Mouse (Mus musculus) liver, embryonic 16.5 days (tissue): ENCODE measurements around the gene Armh4. TPM values are rescaled to one million over a fixed set of nuclear protein-coding genes. Genes with fewer than 3 reads are reported as not detected.

Experiments
- ATAC-seq: fragments of 200-750 bp; cut with Nextera tagmentation; 2 replicates; pipeline ENCODE4 v1.8.0; 2017; ENCODE audit warnings: low read depth, mild to moderate bottlenecking, moderate number of reproducible peaks, moderate library complexity
- H3K27ac ChIP-seq: fragments of 300-500 bp; sonication (generic); 2 replicates; pipeline ENCODE4 v1.5.1; 2014; ENCODE audit warnings: mild to moderate bottlenecking, low read length
- H3K27me3 ChIP-seq: fragments of 300-500 bp; sonication (generic); 2 replicates; pipeline ENCODE4 v1.6.1; 2014; ENCODE audit warnings: low read depth, low read length, mixed read lengths; ENCODE audit not compliant: control insufficient read depth, insufficient read depth
- H3K36me3 ChIP-seq: fragments of 300-500 bp; sonication (generic); 2 replicates; pipeline ENCODE4 v1.6.1; 2014; ENCODE audit warnings: mild to moderate bottlenecking; ENCODE audit not compliant: control insufficient read depth, insufficient read depth
- H3K4me1 ChIP-seq: fragments of 300-500 bp; sonication (generic); 2 replicates; pipeline ENCODE4 v1.6.1; 2014; ENCODE audit warnings: low read depth, low read length, mixed read lengths; ENCODE audit not compliant: control insufficient read depth
- H3K4me2 ChIP-seq: fragments of 300-500 bp; sonication (generic); 2 replicates; pipeline ENCODE4 v1.6.1; 2014; ENCODE audit warnings: low read depth, low read length, mixed read lengths
- H3K4me3 ChIP-seq: fragments of 300-500 bp; sonication (generic); 2 replicates; pipeline ENCODE4 v1.5.1; 2014; ENCODE audit warnings: low read depth, mild to moderate bottlenecking, low read length
- H3K9ac ChIP-seq: fragments of 300-500 bp; sonication (generic); 2 replicates; pipeline ENCODE4 v1.6.1; 2014; ENCODE audit warnings: low read depth, low read length
- H3K9me3 ChIP-seq: fragments of 300-500 bp; sonication (generic); replicated peaks from 2 replicates; pipeline ENCODE4 v1.6.1; 2016; ENCODE audit warnings: low read length; ENCODE audit not compliant: control insufficient read depth
- WGBS: fragments of 180-500 bp; shearing (Covaris S2); extraction: QIAGEN DNeasy Blood & Tissue Kit; methylation state at CpG from one replicate; pipeline ENCODE4 v1.1.7; 2014; ENCODE audit not compliant: insufficient replicate concordance; 5-methylcytosine and 5-hydroxymethylcytosine counted together
- polyA plus RNA-seq: library from polyadenylated mRNA; unstranded; fragments of >200 nt; fragmentation: Nextera tagmentation; extraction: Ambion mirVana; gene quantifications from 2 replicates; pipeline ENCODE4 v1.2.1, GENCODE M21; 2015

Gene Armh4
- polyA plus RNA-seq, 1 experiment from 2014 or later: 0.66 TPM

DNA sequence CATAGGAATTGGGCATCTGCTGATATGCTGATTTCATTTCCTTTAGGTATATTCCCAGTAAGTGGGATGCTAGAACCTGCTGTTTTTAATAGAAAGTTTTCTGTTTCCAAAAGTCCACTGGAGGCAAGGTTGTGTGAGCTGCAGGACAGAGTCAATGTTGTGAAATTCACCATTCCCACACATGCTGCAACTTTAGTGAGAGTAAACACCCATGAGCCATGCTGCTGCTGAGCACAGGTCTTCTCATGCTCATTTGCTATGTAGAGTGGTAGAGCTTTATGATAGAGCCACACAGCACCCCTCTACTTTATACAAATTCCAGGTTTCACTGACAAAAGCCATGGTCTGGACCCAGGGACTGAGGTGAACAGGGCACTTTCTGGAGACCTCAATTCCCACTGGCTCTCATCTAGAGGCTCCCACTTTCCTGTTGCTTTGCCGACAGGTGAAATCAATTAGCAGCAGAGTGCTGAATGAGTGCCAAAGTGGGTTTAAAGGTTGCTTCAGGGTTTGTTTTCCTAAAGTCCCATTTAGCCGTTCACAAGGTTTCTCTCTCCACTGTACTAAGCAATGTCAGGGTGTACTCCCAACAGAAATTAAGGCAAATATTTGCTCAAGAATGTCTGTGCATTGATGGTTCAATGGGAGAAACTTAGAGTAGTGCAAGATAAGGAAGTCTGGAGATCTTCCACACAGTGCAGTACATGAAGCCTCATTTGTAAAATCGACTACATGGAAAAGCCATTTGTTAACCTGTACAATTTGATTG, 79.6 kb downstream of the Armh4 start:
- no peak overlapping the region for H3K4me3 ChIP-seq
- peak; percentile 89 for ATAC-seq
- H3K36me3 ChIP-seq: no peaks in the 10 kb centered on the region
- no peaks in the 10 kb centered on the region for H3K4me1 ChIP-seq
- no peak overlapping the region for H3K27ac ChIP-seq
- no peaks in the 10 kb centered on the region for H3K9me3 ChIP-seq
- H3K27me3 ChIP-seq: no peaks in the 10 kb centered on the region
- no peak overlapping the region for H3K4me2 ChIP-seq
- 43% methylated on average over 3 of the region's 3 CpGs for WGBS
- H3K9ac ChIP-seq: no peak overlapping the region

DNA sequence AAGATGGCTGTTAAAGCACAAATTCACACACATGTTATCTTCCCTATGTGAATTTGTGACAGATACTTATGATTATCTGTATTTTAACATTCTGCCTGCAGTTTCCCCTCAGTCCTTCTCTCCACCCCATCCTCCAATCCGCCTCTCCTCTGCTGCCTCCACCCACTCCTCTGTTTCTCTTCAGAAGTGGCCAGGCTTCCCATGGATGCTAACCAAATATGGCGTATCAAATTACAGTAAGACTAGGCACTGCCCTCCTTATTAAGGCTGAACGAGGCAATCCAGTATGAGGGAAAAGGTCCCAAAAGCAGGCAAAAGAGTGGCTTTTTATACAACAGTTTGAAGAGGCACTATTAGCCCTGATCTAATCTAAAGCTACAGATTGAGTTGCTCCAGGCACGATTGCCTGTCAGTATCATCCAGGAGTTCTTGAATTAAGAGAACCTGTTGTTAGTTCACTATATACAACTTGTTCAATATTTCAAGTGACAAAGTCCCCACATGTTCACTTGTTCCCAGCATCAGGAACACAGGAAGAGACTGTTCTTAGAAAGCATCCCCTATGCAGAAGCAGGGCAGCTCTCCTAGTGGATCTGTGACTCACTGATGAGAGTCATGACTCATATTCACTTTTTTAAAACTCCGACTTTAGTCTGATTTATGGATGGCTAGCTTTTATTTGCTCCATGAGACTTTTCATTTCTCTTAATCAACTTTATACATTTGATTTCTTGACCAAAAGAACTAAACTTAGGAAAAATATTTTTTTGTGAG, 103.5 kb downstream of the Armh4 start:
- Histone ChIP-seq H3K9ac (no peak overlapping the region), H3K4me3 (no peak overlapping the region), H3K4me2 (no peak overlapping the region), H3K4me1 (no peaks in the 10 kb centered on the region), H3K27ac (no peak overlapping the region), H3K27me3 (no peaks in the 10 kb centered on the region), H3K9me3 (no peaks in the 10 kb centered on the region), H3K36me3 (no peaks in the 10 kb centered on the region)
- no peak for ATAC-seq
- 48% methylated on average over 5 of the region's 5 CpGs for WGBS

DNA sequence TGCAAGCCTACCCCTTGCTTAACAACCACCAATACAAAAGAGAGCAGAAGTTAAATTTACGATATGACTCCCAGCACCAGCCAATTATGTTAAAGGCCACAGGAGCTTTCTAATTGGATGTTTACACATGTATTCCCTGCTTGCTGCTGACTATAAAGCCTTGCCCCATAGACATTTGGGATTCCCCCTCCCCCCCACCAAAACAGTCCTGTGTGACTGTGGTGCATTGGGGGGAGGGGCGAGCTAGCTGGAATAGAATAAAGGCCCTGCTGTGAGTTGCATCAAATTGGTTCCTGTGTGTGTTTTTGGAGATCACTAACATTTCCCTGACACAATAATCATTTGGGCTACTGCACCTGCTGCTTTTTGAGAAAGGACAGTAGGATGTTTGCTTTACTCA, 106.6 kb downstream of the Armh4 start:
- ATAC-seq: no peak
- Histone ChIP-seq H3K9me3 (no peaks in the 10 kb centered on the region), H3K27ac (no peak overlapping the region), H3K9ac (no peak overlapping the region), H3K4me1 (no peaks in the 10 kb centered on the region), H3K27me3 (no peaks in the 10 kb centered on the region), H3K4me2 (no peak overlapping the region), H3K4me3 (no peak overlapping the region), H3K36me3 (no peaks in the 10 kb centered on the region)
- WGBS: 51% methylated on average over 2 of the region's 2 CpGs

- Histone ChIP-seq H3K27me3 (no peaks in the 10 kb centered on the region), H3K9ac (no peak overlapping the region), H3K4me2 (no peak overlapping the region), H3K9me3 (no peaks in the 10 kb centered on the region), H3K4me3 (no peak overlapping the region), H3K27ac (no peak overlapping the region), H3K4me1 (no peaks in the 10 kb centered on the region), H3K36me3 (no peaks in the 10 kb centered on the region)
- 43% methylated on average over 4 of the region's 4 CpGs for WGBS
- ATAC-seq: no peak
These were observed 122.7 kb downstream of the Armh4 start for GRCm38 (mm10) chr14:49660444-49660843.

- Histone ChIP-seq H3K4me3 (no peak overlapping the region), H3K9me3 (no peaks in the 10 kb centered on the region), H3K4me2 (no peak overlapping the region), H3K4me1 (no peaks in the 10 kb centered on the region), H3K36me3 (no peaks in the 10 kb centered on the region), H3K27ac (no peak overlapping the region), H3K9ac (no peak overlapping the region), H3K27me3 (no peaks in the 10 kb centered on the region)
- ATAC-seq: no peak
- 52% methylated on average over 1 of the region's 1 CpGs for WGBS
These were observed 134.0 kb downstream of the Armh4 start for GRCm38 (mm10) chr14:49649191-49649590.

GRCm38 (mm10) chr14:49637422-49637821, 145.8 kb downstream of the Armh4 start:
- H3K4me3 ChIP-seq: no peak overlapping the region
- WGBS: 37% methylated on average over 1 of the region's 1 CpGs
- H3K27me3 ChIP-seq: no peaks in the 10 kb centered on the region
- H3K4me1 ChIP-seq: no peaks in the 10 kb centered on the region
- no peaks in the 10 kb centered on the region for H3K9me3 ChIP-seq
- no peak overlapping the region for H3K4me2 ChIP-seq
- no peaks in the 10 kb centered on the region for H3K36me3 ChIP-seq
- no peak for ATAC-seq
- no peak overlapping the region for H3K27ac ChIP-seq
- no peak overlapping the region for H3K9ac ChIP-seq

DNA sequence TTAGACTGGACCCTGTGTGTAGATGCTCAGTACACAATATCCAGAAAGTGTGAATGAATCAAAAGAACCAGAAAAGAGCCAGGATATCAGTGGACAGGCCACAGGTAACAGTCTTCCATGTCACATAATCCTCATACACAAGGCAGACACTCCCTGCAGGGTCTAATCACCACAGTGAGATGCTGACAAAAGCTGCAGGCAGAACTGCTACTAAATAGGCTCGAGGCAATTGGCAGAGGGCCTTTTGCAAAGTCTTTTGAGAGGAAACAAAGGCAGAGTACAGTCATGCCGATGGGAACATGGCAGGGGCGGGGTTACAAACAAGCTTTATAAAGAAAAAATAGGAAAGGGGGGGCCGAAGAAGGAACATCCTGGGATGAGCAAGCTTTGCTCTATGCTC, 157.1 kb downstream of the Armh4 start:
- no peaks in the 10 kb centered on the region for H3K27me3 ChIP-seq
- H3K27ac ChIP-seq: no peak overlapping the region
- no peaks in the 10 kb centered on the region for H3K4me1 ChIP-seq
- no peaks in the 10 kb centered on the region for H3K36me3 ChIP-seq
- WGBS: 47% methylated on average over 4 of the region's 4 CpGs
- no peak overlapping the region for H3K4me2 ChIP-seq
- no peaks in the 10 kb centered on the region for H3K9me3 ChIP-seq
- ATAC-seq: no peak
- H3K9ac ChIP-seq: no peak overlapping the region
- no peak overlapping the region for H3K4me3 ChIP-seq
